Mouse (Mus musculus): ENCODE measurements at regions not wholly inside any gene's neighbourhood (a gene's known extent, or its start where the extent isn't known, plus 50 kb on each side); places are given as distances from the start of the nearest gene placed in this dataset.

DNA sequence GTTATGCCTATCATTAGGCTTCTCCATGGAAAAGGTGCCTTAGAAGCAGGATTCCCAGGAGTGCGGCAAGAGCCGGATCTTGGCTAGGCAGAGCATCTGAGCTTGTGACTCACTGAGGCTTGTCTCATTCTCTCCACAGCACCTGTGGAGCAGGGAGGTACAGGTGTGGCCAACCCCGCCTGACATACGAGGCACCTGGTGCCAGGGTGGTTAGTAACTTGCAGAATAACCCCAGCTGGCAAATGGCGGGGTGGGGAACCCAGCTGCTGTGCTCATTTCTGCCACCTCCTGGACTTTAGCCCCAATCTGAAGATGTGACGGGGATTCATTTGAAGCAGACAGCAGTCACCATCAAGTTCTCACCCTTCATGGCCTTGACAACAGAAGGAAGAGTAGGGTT is 96.2 kb downstream of the Pdgfra start:
- no peak for DNase-seq (ENCODE audit: low spot score)

DNA sequence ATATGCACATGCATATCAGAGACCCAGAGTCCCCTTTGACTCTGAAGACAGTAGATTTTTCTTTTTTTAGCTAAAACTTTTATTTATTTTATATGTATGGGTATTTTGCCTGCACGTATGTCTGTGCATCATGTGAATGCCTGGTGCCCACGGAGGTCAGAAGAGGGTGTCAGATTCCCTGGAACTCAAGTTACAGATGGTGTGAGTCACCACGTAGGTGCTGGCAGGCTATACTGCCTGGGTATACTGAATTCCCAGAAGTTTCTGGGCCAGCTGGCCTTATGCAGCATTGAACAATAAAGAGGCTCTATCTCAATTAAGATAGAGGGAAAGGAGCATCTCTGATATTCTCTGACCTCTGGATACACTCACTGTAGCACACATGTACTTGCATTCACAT is 97.6 kb downstream of the Pdgfra start:
- no peak for DNase-seq (ENCODE audit: low spot score)

DNA sequence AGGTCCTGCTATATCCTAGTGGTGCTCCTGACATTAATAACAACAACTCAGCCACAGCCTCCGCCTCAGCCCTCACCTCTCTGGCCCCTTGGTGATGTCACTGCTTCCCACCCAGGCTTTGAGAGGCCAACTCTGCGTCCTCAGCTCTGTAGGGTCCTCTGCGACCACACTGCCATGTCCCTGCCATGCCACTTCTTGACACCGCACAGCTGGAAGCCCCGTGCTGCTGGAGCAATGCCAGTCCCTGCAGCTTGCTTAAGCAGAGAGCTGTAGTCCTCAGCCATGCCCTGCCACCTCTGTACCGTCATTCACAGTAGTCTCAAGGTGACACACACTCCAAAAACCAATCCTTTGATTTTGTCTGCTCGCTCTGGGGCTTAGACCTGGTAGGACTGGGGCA is 101.3 kb downstream of the Pdgfra start:
- no peak for DNase-seq (ENCODE audit: low spot score)

DNA sequence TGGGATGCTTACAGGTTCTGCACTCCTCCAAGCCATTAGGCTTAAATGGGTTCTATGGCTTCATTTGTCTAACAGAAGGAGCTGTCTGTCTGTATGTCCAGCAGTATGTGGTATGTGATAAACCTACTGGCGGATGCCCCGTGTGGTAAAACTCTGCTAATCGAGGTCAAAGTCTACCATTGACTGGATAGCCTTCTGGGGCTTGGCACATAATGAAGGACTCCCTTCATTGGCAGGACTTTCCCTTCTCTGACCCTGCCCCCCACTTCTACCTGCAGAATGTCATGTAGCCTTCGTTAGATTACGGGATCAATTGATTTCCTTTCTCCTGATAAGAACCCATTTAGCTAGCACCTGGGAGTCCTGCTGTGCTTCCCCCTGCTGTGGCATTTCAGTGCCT is 101.7 kb downstream of the Pdgfra start:
- no peak for DNase-seq (ENCODE audit: low spot score)

DNA sequence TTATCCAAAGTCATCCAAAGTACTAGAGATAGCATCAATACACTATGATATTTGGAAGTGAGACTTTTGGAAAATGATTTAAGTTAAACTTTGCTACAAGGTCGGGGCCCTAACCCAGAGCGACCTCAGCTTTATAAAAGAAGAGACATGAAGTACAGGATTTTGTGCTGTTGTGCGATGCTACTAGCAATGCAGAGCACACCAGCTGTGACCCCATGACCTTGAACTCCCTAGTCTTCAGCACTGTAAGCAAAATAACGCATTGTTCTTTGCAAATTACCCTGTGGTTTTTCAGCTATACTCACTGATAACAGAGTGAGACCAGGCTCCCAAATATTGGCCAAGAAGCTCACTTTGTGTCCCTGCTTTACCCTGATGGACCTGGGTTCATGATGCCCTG is 104.1 kb downstream of the Pdgfra start:
- DNase-seq (ENCODE audit: low spot score), result no peak

DNA sequence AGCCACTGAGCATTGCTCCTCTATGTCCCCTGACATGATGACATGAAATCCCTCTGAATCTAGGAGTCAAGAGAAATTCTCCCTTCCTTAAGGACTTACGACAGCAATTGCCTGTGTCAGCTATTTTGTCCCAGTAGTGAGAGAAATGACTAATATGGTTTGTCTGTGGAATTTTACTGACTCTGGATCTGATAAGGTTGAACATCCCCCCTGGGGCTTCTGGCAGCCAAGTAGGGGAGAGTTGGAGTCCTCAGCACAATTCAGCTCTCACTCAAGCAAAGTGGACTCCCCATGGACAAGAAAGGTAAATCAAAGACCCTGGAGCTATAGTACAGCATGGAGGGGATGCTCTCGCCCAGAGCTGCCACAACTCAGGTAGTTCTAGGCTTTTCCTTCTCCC is 105.0 kb downstream of the Pdgfra start:
- no peak for DNase-seq (ENCODE audit: low spot score)

DNA sequence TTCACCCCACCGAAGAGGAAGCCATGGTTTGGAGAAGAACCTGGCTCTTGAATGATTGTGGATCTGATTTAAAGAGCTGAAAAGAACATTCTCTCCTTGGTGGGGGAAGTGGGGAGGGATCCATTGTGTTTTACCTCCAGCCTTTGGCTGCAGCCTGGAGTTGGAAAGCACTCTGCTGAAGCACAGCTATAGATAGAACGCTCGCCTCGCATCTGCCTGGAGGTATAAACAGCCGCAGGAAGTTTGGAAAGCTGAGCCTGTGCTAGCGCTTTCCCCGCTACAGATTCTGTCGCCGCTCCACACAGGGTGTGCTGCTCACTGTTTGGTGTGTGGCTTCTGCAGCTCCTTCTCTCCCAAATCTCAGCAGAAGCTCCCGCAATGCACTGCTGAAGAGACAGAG is 108.2 kb downstream of the Pdgfra start:
- no peak for DNase-seq (ENCODE audit: low spot score)

DNA sequence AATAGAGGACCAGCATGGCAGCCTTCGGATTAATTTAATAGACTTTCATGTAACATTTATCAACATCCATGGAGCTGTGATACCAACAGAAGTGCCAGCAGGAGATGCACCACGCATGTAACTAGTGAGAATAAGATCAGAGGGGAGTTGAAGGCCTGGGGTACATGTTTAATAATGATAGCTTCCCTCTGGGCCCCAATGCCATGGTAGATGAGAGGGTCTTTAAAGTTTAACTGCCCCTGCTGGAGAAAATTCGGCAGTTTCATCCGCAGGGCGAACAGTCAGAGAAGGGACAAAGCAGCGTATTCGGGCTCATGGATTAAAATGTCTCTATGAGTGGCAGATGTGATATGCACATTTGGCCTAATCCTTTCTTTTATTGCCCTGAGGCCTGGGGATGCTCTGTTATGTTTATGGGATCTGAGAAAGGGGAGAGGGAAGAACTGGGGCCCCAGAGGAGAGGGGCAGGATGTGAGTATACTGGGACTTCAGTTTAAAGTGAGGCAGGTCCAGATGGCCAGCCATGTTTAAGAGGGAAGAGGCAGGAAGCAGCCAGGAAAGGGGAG is 114.1 kb downstream of the Pdgfra start:
- DNase-seq (ENCODE audit: low spot score), result no peak

DNA sequence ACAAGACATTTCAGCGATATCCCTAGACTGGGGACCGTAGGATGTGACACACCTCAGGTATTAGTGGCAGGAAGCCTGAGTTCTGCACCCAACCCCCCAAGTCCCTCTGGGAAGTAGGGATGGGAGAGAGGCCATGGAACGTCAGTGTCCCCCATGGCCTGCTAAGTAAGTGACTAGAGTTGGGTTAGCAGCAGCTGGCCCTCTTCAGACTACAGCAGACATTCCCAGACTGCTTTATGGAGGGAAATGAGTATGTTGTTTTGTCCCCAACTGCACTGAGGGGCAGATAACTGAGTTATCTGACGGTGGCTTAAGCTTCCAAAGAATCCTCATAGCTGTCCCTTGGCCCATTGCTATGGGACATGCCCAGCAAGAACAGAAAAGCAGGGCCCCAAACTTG is 114.8 kb downstream of the Pdgfra start:
- DNase-seq (ENCODE audit: low spot score), result no peak

DNA sequence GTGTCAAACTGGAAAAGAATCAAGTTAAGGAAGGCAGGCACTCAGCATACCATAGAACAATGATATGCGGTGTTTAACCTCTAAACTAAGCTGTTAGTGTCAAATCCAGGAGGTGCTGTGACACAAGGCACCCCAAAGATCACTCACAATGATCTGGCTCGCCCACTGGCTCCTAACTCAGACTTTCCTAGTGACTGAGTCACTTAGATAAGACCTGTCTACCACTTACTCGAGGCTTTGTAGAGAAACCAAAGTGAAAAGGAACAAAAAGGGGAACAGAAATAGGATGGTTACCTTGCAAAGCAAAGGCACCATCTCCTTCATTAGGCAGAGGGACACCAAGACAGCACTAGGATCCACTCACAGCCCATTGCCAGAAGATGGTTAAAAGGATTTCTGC is 115.7 kb downstream of the Pdgfra start:
- no peak for DNase-seq (ENCODE audit: low spot score)

DNA sequence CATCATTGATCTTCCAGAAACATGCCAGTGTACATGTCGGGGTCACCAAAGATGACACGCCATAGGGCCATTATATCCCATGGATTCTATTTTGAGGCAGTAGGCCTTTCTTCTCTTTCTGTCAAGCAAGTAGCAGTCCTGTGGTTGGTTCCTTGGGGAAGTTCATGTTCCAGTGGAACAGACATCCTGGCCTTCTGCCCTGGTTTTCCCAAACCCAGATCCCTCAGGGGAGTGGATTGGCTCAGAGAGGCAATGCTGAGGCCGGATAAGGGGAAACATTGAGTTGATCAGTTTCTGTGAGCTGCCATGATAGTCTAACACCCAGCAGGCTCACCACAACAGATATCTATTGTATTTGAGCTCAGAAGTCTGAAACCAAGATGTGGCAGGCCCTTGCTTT is 125.9 kb downstream of the Pdgfra start:
- no peak for DNase-seq (ENCODE audit: low spot score)

DNA sequence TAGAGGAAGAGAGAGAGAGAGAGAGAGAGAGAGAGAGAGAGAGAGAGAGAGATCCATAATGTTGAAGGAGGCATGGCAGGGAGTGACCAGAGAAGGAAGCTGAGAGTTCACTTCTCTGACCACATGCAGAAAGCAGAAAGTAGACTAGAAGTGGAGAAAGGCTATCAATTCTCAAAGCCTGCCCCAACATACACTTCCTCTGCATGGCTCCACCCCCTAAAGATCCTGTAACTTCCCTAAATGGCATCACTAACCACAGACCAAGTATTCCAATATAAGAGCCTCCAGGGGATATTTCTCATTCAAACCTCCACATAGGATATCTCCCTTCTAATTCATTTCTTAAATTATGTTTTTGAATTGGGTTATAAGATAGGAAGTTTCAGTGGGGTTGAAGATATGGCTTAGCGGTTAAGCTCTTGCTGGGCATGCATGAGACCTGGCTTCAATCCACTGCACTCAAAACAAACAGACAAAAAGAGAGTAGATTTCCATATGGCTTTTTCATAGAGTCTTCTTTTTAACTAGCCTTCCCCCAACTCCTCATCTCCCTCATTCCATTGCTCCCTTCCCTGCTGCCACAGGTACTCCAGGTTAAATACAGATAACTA is 127.6 kb downstream of the Pdgfra start:
- no peak for DNase-seq (ENCODE audit: low spot score)

DNA sequence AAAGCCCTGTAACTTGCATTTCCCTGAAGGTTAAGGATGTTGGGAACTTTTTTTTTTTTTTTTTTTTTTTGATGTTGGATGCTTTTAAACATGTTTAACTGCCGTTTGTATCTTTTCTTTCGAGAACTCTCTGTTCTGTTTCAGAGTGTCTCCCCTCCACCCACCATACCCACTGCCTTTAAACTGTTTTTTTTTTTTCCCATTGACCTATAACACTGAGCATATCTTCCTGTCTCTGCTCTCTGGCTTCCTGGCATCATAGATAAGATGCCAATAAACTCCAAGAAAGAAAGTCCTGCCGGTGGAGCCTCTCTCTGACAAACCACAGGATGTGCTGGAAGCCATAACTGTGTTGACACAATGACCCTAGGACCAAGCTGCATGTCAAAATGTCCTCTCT is 128.6 kb downstream of the Pdgfra start:
- DNase-seq (ENCODE audit: low spot score), result no peak

DNA sequence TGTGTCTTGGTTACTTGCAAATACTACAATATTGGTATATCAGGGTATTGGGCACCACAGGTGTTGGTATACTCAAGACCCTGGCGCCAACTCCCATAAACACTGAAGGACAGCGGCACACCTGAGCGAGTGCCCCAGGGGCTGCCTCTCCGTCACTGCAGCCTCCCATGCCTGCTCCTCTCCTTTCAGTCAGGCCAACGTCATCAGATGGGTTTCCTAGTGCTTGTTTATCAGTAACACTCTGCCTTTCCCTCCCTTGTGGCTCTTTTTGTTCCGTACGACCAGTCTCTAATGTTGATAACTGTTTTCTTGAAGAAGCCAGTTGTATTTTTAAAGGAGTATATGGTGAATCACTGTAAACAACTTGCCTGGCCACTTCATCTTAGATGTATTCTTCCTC is 129.4 kb downstream of the Pdgfra start:
- no peak for DNase-seq (ENCODE audit: low spot score)

DNA sequence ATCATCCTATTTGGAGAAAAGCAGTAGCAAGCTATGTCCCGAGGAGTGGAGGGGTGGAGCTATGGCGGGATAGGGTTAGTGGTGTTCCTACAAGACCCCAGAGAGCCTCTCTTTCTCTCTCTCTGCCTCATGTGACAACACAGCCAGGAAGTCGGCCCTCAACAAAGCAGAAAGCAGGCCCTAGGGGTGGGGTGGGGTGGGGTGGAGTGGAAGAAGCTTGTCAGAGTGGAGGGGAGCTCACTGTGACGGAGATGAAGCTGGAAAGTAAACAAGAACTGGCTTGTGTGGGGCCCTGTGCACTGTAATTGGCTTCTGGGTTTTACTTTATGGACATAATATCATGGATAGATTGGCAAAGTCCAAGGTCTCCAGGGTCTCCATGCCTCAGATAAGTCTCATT is 130.5 kb downstream of the Pdgfra start:
- DNase-seq (ENCODE audit: low spot score), result no peak

DNA sequence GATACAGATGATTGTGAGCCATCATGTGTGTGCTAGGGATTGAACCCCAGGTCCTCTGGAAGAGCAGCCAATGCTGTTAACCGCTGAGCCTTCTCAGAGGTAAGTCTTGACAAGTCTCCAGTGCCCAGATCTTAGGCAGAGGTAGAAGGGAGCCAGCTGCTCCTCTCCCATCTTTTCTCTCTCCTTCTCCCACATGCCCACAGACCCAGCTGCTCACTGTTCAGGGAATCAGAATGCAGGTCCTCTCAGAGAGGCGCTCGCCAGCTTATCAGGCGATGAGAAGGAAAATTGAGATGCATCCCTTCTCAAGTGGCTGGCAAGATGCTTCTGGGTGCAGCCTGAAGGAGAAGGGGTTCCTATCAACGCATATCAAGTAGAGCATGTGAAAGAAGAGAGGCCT is 131.7 kb downstream of the Pdgfra start:
- no peak for DNase-seq (ENCODE audit: low spot score)

DNA sequence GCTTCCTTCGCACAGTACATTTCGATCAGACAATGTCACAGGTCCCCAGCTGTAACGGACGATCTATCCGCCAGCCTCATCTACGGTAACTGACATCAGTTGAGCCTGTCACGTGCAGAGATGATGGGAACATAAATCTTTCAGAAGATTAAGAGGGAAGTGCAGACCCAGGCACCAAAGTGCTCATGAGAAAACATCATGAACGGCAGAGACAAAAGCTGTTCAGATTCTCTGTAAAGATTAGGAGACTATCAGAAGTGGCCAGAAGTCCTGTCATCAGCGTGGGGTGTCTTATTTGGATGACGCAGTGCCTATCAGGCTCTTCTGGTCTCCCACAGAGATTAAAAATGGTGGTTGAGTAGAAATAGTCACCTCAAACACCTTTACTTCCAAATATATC is 133.9 kb downstream of the Pdgfra start:
- DNase-seq (ENCODE audit: low spot score), result no peak

DNA sequence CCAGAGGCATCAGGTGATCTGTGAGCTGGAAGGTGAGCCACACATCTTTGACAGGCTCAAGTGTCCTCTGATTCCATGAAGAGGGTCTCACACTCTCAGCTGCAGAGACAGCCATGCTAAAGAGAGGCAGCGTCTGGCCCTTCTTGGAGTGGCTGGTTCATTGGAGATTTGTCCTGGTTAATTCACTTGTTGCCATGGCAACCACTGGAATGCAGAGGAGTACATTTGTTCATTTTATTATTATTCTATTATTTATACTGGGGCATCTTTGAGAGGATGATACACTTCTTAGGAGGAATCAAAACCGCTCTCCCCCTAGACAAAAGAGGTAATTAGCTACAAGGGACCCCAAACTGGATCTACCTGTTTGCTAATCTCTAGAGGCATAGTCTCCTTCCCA is 143.6 kb downstream of the Pdgfra start:
- no peak for DNase-seq (ENCODE audit: low spot score)

DNA sequence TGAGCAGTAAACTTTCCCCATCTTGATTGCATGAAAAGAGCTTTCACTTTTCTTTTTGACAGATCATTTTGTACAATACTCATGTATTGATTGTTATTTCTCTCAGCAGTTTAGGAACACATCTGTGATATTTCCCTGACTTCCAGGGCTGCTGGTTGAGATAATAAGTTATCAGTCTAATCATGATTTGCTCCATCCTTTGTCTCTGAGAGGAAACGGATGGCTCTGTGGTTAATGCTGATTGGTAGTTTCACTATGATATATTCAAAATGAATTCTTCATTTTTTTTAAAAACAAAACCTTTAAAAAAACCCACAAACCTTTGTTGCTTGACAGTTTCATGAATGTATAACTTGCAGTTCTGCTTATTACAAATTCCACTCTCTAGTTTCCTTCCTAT is 160.8 kb downstream of the Pdgfra start:
- DNase-seq (ENCODE audit: low spot score), result no peak

DNA sequence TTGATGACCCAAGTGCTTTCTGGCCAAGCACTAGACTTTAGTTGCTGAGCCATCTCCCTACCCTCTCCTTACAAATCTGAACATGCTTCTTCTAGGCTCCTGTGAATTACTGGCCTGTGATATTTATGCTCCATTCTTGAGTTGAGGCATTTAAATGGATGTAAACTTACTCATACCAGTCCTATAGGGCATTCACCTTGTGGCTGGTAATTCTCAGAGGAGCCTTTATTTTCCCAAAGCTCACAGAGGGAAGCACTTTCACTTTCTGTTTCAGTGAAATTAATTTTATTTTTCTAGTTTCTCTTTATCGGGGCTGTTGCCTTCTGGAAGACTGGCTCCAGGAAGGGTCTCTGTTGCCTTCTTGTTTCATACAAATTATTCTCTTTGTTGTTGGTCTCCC is 163.9 kb downstream of the Pdgfra start:
- DNase-seq (ENCODE audit: low spot score), result no peak

DNA sequence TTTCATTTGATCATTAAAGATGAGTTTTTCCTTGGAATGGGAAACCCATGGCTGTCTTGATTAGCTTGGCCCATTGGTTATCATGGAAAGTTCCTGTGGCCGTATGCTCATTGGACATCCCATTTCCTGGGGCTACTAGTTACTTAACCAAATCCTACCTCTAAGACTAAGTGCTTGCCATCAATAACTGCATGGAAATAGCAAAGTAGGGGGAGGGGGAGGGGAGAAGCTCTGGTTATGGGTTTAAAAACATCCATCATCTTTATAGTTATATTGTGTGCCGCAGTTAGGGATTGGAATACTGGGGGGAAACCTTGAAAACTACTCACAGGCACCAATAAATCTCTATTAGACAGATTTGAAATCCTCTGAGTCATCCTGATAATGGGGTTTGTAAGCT is 168.4 kb downstream of the Pdgfra start:
- no peak for DNase-seq (ENCODE audit: low spot score)

DNA sequence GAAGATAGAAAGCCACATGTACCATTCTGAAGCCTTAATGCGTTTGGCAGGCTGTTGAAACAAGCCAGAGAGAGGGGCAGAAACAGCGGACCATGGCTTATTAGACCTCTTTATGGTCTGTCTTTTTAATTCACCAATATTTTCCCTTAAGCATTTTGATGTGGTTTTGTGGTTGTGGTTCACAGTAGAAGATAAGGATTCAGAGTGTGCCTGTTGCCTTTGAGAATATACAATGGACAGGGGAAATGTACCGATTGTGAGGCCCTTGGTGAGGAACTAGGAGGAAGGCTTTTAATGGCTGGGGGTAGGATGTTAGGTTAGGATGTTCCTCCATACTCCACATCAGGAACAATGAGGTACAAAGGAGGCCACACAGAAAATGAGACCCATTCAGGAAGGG is 182.0 kb downstream of the Pdgfra start:
- DNase-seq (ENCODE audit: low spot score), result no peak

DNA sequence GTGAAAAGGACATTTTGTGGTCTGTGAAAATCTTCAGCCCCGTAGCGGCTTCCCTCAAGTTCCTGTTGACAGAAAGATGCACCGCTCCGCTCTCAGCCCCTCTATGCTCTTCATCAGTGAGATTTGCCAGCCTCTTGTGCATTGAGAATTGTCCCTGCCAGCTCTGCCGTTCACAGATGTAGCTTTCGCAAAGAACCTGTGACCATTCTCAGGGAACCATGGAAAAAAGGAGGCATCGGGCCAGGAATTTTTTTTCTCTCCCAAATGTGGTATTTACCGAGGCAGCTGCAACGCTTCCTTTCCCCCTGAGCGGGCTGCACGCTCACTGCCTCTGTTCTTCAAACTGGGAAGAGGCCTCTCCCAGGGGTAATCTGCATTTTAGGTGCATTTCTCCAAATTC is 184.4 kb downstream of the Pdgfra start:
- no peak for DNase-seq (ENCODE audit: low spot score)

DNA sequence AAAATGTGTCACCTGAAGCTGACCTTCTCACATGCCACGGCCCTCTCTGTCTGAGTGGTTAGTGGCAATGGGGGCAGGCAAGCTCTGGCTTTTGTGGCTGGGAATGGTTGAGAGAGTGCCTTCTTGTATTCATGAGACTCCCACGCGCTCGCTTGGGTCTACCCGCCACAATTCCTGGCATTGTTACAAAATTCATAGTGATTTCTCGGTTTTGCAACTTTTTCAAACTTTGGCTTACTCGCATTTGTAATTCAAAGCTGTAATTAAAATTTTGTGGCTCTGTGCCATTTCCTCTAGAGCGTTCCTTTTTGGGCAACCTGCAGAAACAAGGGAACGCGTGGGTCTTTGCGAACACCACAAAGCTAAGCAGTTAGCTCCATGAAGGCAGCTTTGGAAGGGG is 186.3 kb downstream of the Pdgfra start:
- no peak for DNase-seq (ENCODE audit: low spot score)

DNA sequence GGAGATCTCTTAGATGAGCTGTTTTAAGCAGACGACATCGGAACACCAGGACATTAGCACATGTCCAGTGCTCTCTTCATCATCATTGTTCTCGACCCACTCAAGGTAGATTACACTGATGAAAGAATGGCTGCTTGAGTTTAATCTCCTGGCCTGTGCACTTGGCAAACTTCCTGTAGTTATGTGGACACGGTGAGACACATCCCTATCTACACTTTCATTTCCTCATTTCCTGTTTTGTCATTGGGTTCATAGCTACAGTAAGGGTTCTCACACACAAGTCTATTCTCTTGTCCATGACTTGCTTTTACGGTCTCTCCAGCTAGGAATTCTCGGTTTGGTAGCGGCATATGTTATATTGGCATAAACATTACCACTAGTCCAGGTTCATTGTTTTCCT is 190.5 kb downstream of the Pdgfra start:
- DNase-seq (ENCODE audit: low spot score), result no peak
